Mouse (Mus musculus): Measurements from ENCODE around the gene Kcnk4. TPM values are rescaled to one million over a fixed set of nuclear protein-coding genes. Genes with fewer than 3 reads are reported as not detected.
"Not testable (repeated sequence)": the region's sequence is repeated elsewhere in the genome, so short reads cannot be mapped to it uniquely, and the experiment has no call there.

Gene Kcnk4
- polyA plus RNA-seq, 1 experiment from 2014 or later, result 0.46 TPM

DNA sequence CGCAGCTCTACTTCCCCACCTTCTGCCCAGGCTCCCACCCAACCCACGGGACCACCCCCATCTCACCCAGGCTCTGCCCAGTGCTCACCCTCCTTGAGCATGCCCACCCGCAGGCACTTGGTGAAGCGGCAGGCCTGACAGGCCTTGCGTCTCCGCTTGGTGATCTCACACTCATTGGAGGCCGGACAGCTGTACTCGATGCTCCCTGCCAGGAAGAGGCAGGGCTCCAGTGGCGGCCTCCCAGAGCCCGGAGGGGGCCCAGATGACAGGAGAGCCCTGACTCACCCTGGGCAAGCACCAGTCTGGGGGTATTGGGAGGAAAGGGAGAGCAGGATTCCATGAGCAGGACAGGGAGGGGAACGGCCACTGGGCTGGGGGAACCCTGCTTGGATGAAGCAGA is 20.3 kb downstream of the Kcnk4 start:
- H3K4me2 ChIP-seq (ENCODE audit: low read length), result no peak overlapping the region
- DNase-seq (ENCODE audit: low spot score) (no peak), ATAC-seq (replicated peaks; ENCODE audit: low FRiP score, low read depth) (no peak)
- no peak overlapping the region for H3K27ac ChIP-seq
- no peaks in the 10 kb centered on the region for H3K9me3 ChIP-seq (replicated peaks; ENCODE audit: low read length)
- peaks cover 24% of the 10 kb centered on the region for H3K36me3 ChIP-seq (ENCODE audit: insufficient read depth, low read length)
- H3K9ac ChIP-seq (ENCODE audit: low read depth, low read length), result no peak overlapping the region
- peaks cover 6% of the 10 kb centered on the region; the same call in 1 of the 2 replicates for H3K4me1 ChIP-seq (replicated peaks; ENCODE audit: insufficient read depth, low read length)
- no peaks in the 10 kb centered on the region for H3K27me3 ChIP-seq (ENCODE audit: insufficient read depth, low read length)
- WGBS, result 80% methylated on average over 11 of the region's 11 CpGs
- no peak overlapping the region for H3K4me3 ChIP-seq (replicated peaks; ENCODE audit: low read depth, low read length)
- no peak for TF ChIP-seq CTCF (IDR thresholded peaks at IDR 0.05; ENCODE audit: low read depth)

DNA sequence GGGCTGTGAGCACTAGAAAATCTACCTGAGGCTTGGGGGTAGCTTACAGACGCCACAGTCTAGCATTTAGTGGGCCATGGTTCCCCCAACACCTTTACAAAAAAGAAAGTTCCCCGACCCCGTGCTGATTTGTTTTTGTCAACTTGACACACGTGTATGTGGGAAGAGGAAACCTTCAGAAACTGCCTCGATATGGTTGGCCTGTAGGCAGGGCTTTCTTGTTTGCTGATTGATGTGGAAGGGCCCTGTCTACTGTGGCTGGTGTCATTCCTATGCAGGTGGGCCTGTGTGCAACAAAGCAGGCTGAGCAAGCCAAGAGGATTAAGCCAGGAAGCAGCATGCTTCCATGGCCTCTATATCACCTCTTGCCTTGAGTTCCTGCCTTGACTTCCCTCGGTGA is 21.3 kb downstream of the Kcnk4 start:
- 84% methylated on average over 6 of the region's 6 CpGs for WGBS
- H3K36me3 ChIP-seq (ENCODE audit: insufficient read depth, low read length), result peaks cover 24% of the 10 kb centered on the region
- H3K9me3 ChIP-seq (replicated peaks; ENCODE audit: low read length), result no peaks in the 10 kb centered on the region
- no peak overlapping the region for H3K27ac ChIP-seq
- no peaks in the 10 kb centered on the region for H3K27me3 ChIP-seq (ENCODE audit: insufficient read depth, low read length)
- DNase-seq (ENCODE audit: low spot score), result no peak
- no peak overlapping the region for H3K4me2 ChIP-seq (ENCODE audit: low read length)
- peaks cover 7% of the 10 kb centered on the region for H3K4me1 ChIP-seq (replicated peaks; ENCODE audit: insufficient read depth, low read length)
- no peak overlapping the region for H3K9ac ChIP-seq (ENCODE audit: low read depth, low read length)
- H3K4me3 ChIP-seq (replicated peaks; ENCODE audit: low read depth, low read length), result no peak overlapping the region
- ATAC-seq (replicated peaks; ENCODE audit: low FRiP score, low read depth), result no peak
- no peak for TF ChIP-seq CTCF (IDR thresholded peaks at IDR 0.05; ENCODE audit: low read depth)

DNA sequence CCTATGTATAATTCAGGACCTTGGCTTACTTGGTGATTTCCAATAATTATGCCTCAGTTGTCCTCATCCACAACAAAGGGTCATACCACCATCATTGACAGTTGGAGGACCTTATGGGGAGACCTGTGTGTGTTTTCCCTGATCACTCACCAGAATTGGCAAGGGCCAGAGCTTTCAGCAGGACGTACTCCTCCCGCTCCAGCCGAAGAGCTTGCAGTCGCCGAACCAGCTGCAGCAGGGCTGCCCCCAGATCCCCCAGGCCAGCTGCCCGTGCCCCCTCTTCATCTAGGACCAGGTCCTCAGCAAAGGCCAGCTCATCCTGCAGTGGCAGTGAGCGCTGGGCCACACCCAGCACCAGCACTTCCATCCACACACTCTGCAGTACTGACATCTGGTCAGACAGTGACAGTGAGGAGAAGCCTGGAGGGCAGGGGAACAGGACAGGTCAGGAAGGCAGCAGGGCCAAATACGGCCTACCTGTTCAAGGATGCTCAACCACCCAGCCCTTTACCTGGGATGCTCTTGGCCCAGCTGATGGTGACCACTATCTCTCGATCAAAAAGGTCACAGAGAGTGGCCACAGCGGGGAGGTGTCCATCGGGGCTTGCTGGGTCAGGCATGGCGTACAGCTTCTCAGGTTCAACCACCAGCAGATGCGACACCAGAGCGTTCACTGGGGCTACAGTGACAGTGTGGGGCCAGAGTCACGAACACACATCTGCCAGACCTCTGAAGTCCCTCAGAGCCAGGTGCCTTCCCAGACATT is 21.9 kb downstream of the Kcnk4 start:
- Histone ChIP-seq H3K9me3 (replicated peaks; ENCODE audit: low read length) (no peaks in the 10 kb centered on the region), H3K27me3 (ENCODE audit: insufficient read depth, low read length) (no peaks in the 10 kb centered on the region), H3K4me1 (replicated peaks; ENCODE audit: insufficient read depth, low read length) (peaks cover 14% of the 10 kb centered on the region), H3K36me3 (ENCODE audit: insufficient read depth, low read length) (peaks cover 24% of the 10 kb centered on the region), H3K9ac (ENCODE audit: low read depth, low read length) (no peak overlapping the region), H3K4me2 (ENCODE audit: low read length) (no peak overlapping the region), H3K4me3 (replicated peaks; ENCODE audit: low read depth, low read length) (no peak overlapping the region), H3K27ac (no peak overlapping the region)
- TF ChIP-seq CTCF (IDR thresholded peaks at IDR 0.05; ENCODE audit: low read depth), result no peak
- DNase-seq (ENCODE audit: low spot score), result no peak
- ATAC-seq (replicated peaks; ENCODE audit: low FRiP score, low read depth), result no peak
- 89% methylated on average over 15 of the region's 15 CpGs for WGBS

DNA sequence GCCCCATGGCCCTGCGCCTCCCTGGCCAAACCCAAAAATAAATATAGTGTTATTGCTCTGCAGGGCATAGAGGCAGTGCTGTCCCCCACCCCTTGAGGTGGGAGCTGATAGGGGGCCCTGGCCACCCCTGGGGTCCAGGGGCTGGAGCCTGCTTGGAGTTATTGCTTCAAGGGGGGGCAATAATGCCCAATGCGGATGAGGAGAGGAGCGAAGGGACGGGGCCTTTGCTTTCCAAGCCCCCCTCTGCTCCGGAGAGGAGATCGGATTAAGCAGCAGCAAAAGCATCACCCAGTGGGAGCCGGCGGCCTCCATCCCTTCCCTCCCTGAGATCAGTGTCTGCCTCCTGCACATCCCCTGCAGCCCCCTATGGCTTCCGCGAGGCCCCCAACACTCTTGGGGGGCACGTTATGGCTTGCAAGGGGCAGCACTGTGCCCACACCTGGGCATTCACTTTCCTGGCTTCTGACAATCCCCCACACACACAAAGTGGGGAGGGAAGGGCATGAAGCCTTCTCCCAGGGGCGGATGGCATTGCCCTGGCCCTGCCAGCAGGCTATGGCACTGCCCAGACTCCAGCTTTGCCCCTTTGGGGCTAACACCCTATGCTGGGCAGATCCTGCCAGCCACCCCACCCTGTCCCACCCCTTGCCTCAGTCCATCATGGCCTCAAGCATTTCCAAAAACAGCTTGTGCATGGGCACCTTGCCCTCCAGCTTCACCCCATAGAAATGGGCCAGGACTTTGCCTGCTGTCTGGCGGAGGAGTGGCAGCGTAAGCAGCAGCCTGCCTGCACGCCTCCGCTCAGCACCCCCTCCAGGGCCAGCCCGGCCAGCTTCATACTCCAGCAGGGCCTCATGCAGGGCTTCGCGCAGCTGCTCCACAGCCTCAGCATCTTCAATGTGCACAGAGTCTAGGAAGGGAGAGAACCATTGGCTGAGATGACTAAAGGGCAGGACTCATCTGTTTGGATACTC is 22.9 kb downstream of the Kcnk4 start:
- WGBS, result 86% methylated on average over 19 of the region's 19 CpGs
- no peak overlapping the region for H3K4me3 ChIP-seq (replicated peaks; ENCODE audit: low read depth, low read length)
- H3K27ac ChIP-seq, result no peak overlapping the region

DNA sequence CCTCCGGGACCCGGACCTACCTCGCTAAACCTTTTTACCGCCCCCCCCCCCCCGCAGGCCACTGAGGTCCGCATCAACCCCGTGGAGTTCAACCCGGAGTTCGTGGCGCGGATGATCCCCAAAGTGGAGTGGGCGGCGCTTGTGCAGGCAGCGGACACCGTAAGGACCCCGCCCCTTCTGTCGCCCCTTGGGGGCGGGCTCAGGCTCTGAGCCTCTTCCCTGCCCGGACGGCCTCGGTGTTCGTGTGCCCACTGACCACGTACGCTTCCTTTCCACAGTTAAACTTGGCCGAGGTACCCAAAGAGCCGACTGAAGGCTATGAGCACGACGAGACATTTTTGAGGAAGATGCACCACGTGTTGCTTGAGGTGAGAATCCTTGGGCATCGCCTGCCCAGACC is 24.0 kb downstream of the Kcnk4 start:
- not testable (repeated sequence) for H3K9me3 ChIP-seq (replicated peaks; ENCODE audit: low read length); H3K27me3 ChIP-seq (ENCODE audit: insufficient read depth, low read length)
- ATAC-seq (replicated peaks; ENCODE audit: low FRiP score, low read depth) (peak; percentile 4; the same call in 1 of the 2 replicates), DNase-seq (ENCODE audit: low spot score) (peak; percentile 72)
- peak overlapping the region; percentile 58 for H3K9ac ChIP-seq (ENCODE audit: low read depth, low read length)
- H3K27ac ChIP-seq, result peak overlapping the region; percentile 98
- TF ChIP-seq CTCF (IDR thresholded peaks at IDR 0.05; ENCODE audit: low read depth), result peak; percentile 3; the same call in 1 of the 2 replicates
- peaks cover 37% of the 10 kb centered on the region for H3K36me3 ChIP-seq (ENCODE audit: insufficient read depth, low read length)
- WGBS, result 1% methylated on average over 30 of the region's 30 CpGs
- H3K4me3 ChIP-seq (replicated peaks; ENCODE audit: low read depth, low read length), result peak overlapping the region; percentile 52
- H3K4me2 ChIP-seq (ENCODE audit: low read length), result peak overlapping the region; percentile 61
- H3K4me1 ChIP-seq (replicated peaks; ENCODE audit: insufficient read depth, low read length), result peaks cover 15% of the 10 kb centered on the region

More for the DNA sequence above, 22.9 kb downstream of the Kcnk4 start:
- H3K36me3 ChIP-seq (ENCODE audit: insufficient read depth, low read length), result peaks cover 32% of the 10 kb centered on the region
- H3K9me3 ChIP-seq (replicated peaks; ENCODE audit: low read length), result no peaks in the 10 kb centered on the region
- peak overlapping the region; percentile 61 for H3K4me2 ChIP-seq (ENCODE audit: low read length)
- peaks cover 15% of the 10 kb centered on the region for H3K4me1 ChIP-seq (replicated peaks; ENCODE audit: insufficient read depth, low read length)
- ATAC-seq (replicated peaks; ENCODE audit: low FRiP score, low read depth) (no peak), DNase-seq (ENCODE audit: low spot score) (no peak)
- no peaks in the 10 kb centered on the region for H3K27me3 ChIP-seq (ENCODE audit: insufficient read depth, low read length)
- 0 out of 2 replicates have a peak overlapping the region, but pooled peaks have one; percentile 18 for H3K9ac ChIP-seq (ENCODE audit: low read depth, low read length)
- no peak for TF ChIP-seq CTCF (IDR thresholded peaks at IDR 0.05; ENCODE audit: low read depth)
